Mouse (Mus musculus) neutrophil, adult 5-6 weeks (primary cell): Measurements from ENCODE around the gene Map2k5. TPM values are rescaled to one million over a fixed set of nuclear protein-coding genes. Genes with fewer than 3 reads are reported as not detected.

Experiments used
- ATAC-seq: fragments of 151-379, 151-347 bp; 2 replicates; pipeline ENCODE4 v1.8.0; 2017; ENCODE audit warnings: mild to moderate bottlenecking, moderate TSS enrichment; ENCODE audit not compliant: insufficient number of reproducible peaks, poor library complexity, low FRiP score, severe bottlenecking; ENCODE audit errors: extremely low read depth
- total RNA-seq: library from RNA; stranded (forward); fragments of 200-1000 nt; gene quantifications from 2 replicates; pipeline ENCODE4 v1.2.3, GENCODE M21; 2017

Gene Map2k5
- total RNA-seq: 28.7 and 29.2 TPM in 2 replicates

- ATAC-seq: peak; percentile 91
These were observed at the start of gene Map2k5 for GRCm38 (mm10) chr9:63377270-63378142. TSS of gene Map2k5 (minus strand) at chr9:63377902.

- ATAC-seq: no peak
These were observed 43.5 kb upstream of the Map2k5 start for GRCm38 (mm10) chr9:63421096-63421736.

- no peak for ATAC-seq
These were observed 42.7 kb upstream of the Map2k5 start for GRCm38 (mm10) chr9:63420396-63420795.

- no peak for ATAC-seq
These were observed 22.5 kb upstream of the Map2k5 start for GRCm38 (mm10) chr9:63400176-63400575.

GRCm38 (mm10) chr9:63399463-63399815 is 21.7 kb upstream of the Map2k5 start:
- no peak for ATAC-seq

- ATAC-seq: peak; percentile 86
These were observed 21.1 kb upstream of the Map2k5 start, which contains the start of gene 2300009A05Rik for GRCm38 (mm10) chr9:63398611-63399462. TSS of gene 2300009A05Rik (minus strand) at chr9:63399246.

- no peak for ATAC-seq
These were observed 17.9 kb upstream of the Map2k5 start for GRCm38 (mm10) chr9:63395612-63396011.

- no peak for ATAC-seq
These were observed 13.6 kb upstream of the Map2k5 start for GRCm38 (mm10) chr9:63391307-63391706.

GRCm38 (mm10) chr9:63382761-63383160 is 5.1 kb upstream of the Map2k5 start:
- ATAC-seq: no peak

- no peak for ATAC-seq
These were observed 2.6 kb upstream of the Map2k5 start for GRCm38 (mm10) chr9:63380326-63380725.

- ATAC-seq: no peak
These were observed 472 bp upstream of the Map2k5 start for GRCm38 (mm10) chr9:63378174-63378573.

GRCm38 (mm10) chr9:63373315-63373714 is 4.4 kb downstream of the Map2k5 start:
- ATAC-seq: no peak

- no peak for ATAC-seq
These were observed 5.2 kb downstream of the Map2k5 start for GRCm38 (mm10) chr9:63372541-63372940.

- no peak for ATAC-seq
These were observed 17.3 kb downstream of the Map2k5 start for GRCm38 (mm10) chr9:63360410-63360809.

- no peak for ATAC-seq
These were observed 18.7 kb downstream of the Map2k5 start for GRCm38 (mm10) chr9:63359016-63359415.

- ATAC-seq: no peak
These were observed 21.0 kb downstream of the Map2k5 start for GRCm38 (mm10) chr9:63356721-63357120.

- ATAC-seq: no peak
These were observed 21.4 kb downstream of the Map2k5 start for GRCm38 (mm10) chr9:63356278-63356677.

GRCm38 (mm10) chr9:63354168-63354567 is 23.5 kb downstream of the Map2k5 start:
- ATAC-seq: no peak

GRCm38 (mm10) chr9:63350030-63350429 is 27.7 kb downstream of the Map2k5 start:
- ATAC-seq: no peak
